In the genomic region with DNA sequence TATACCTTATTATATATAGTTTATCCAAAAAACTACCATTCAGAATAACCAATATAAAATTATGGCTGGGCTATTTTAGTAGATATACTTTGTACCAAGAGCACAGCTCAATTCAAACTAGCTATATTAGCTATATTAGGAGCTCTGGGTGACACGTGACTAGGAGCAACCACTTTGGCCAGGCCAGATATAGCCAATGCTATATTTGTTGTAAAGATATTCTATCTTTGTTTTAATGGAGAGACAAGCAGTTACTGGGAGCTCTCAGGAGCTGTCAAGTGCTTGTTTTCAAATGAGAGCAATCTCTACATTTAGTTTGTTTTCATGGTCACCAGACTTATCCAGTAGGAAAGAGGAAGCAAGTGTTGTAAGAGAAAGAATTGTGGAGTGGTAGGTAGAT, we compare ENCODE assay signal across 32 mouse cellular contexts.
DNase-seq lines count a peak whose midpoint lies in the region; ATAC-seq and TF ChIP-seq lines count a peak whose summit lies in the region.
"Had no signal": no experiment of that assay in that cellular context is flagged by ENCODE, and none has a peak within 500 bp of the region (broad histone marks: within the 10 kb centered on the region; RNA-seq: fewer than 3 reads in every experiment).

No protein-coding gene starts in this region.

- no peak for TF ChIP-seq CTCF in heart, adult 2 months (IDR thresholded peaks at IDR 0.05)
- TF ChIP-seq CTCF in heart, postnatal 0 days (IDR thresholded peaks at IDR 0.05; ENCODE audit: low read depth), result no peak

- no peak for DNase-seq in heart, adult 2 months
- no peak for DNase-seq in heart, postnatal 36 days
- DNase-seq in heart, postnatal 14 days, result no peak
- DNase-seq in heart, postnatal 0 days (ENCODE audit: low spot score), result no peak
- DNase-seq in frontal cortex, postnatal 36 days (ENCODE audit: low spot score in 2 of 2), result no peak
- DNase-seq: adrenal gland, postnatal 10 days; adrenal gland, postnatal 36 days; B cell, adult 2 months; cerebellum, adult 11 months; cerebellum, adult 2 months; cerebellum, adult 9-11 months; cerebellum, postnatal 25 days; embryo, embryonic 11 days; gastrocnemius, postnatal 10 days; gastrocnemius, postnatal 36 days; kidney, adult 11 months; kidney, adult 8-10 months had no signal

- H3K27ac ChIP-seq in heart, adult 2 months, result peak overlapping the region; percentile 65
- peak overlapping the region; percentile 90 for H3K27ac ChIP-seq in heart, embryonic 12.5 days (ENCODE audit: poor library complexity, severe bottlenecking)
- H3K27ac ChIP-seq in heart, embryonic 15.5 days, result peak overlapping the region; percentile 87
- H3K27ac ChIP-seq in heart, postnatal 0 days (ENCODE audit: low read depth), result peak overlapping the region; percentile 82
- H3K27ac ChIP-seq: embryonic facial prominence, embryonic 10.5 days; embryonic facial prominence, embryonic 13.5 days; forebrain, embryonic 12.5 days; forebrain, embryonic 15.5 days; hindbrain, embryonic 10.5 days; hindbrain, embryonic 13.5 days; intestine, embryonic 15.5 days; kidney, embryonic 15.5 days had no signal

- no peaks in the 10 kb centered on the region for H3K79me2 ChIP-seq in heart, adult 2 months (replicated peaks; ENCODE audit: control insufficient read depth, insufficient read depth, low read length)

- H3K36me3 ChIP-seq in heart, adult 2 months (ENCODE audit: control insufficient read depth, insufficient read depth, low read length), result no peaks in the 10 kb centered on the region
- H3K36me3 ChIP-seq in heart, embryonic 12.5 days, result 0 out of 2 replicates have a peak, but pooled peaks cover under 1% of the 10 kb centered on the region
- H3K36me3 ChIP-seq in heart, embryonic 15.5 days, result no peaks in the 10 kb centered on the region
- no peaks in the 10 kb centered on the region for H3K36me3 ChIP-seq in heart, postnatal 0 days (replicated peaks; ENCODE audit: control insufficient read depth, insufficient read depth, low read length)
- H3K36me3 ChIP-seq: embryonic facial prominence, embryonic 13.5 days; forebrain, embryonic 12.5 days; forebrain, embryonic 15.5 days; hindbrain, embryonic 10.5 days; hindbrain, embryonic 13.5 days; intestine, embryonic 15.5 days; kidney, embryonic 15.5 days had no signal

- 46% methylated on average over 1 of the region's 1 CpGs for WGBS in heart, adult 2 months
- 30% methylated on average over 1 of the region's 1 CpGs for WGBS in heart, embryonic 12.5 days
- WGBS in heart, embryonic 15.5 days, result 31% methylated on average over 1 of the region's 1 CpGs
- WGBS in heart, postnatal 0 days, result 26% methylated on average over 1 of the region's 1 CpGs

- TF ChIP-seq EP300 in heart, adult 2 months (IDR thresholded peaks at IDR 0.05; ENCODE audit: insufficient read depth, low read depth, low read length), result no peak
- peak; percentile 29; the same call in 1 of the 2 replicates for TF ChIP-seq EP300 in heart, postnatal 0 days (IDR thresholded peaks at IDR 0.05; ENCODE audit: low read depth)

- no peak overlapping the region for H3K4me3 ChIP-seq in heart, adult 2 months
- H3K4me3 ChIP-seq in heart, embryonic 12.5 days, result 0 out of 2 replicates have a peak overlapping the region, but pooled peaks have one; percentile 6
- H3K4me3 ChIP-seq in heart, embryonic 15.5 days, result peak overlapping the region; percentile 30; the same call in 1 of the 2 replicates
- peak overlapping the region; percentile 40 for H3K4me3 ChIP-seq in heart, postnatal 0 days (ENCODE audit: low read depth, low read length)
- H3K4me3 ChIP-seq: embryonic facial prominence, embryonic 10.5 days; embryonic facial prominence, embryonic 13.5 days; erythroblast, embryonic 14.5 days; forebrain, embryonic 12.5 days; forebrain, embryonic 15.5 days; hindbrain, embryonic 10.5 days; hindbrain, embryonic 13.5 days; intestine, embryonic 15.5 days; kidney, embryonic 15.5 days had no signal

- peak overlapping the region; percentile 34; the same call in 1 of the 2 replicates for H3K9ac ChIP-seq in heart, adult 2 months (ENCODE audit: low read depth, low read length)
- no peak overlapping the region for H3K9ac ChIP-seq in heart, embryonic 12.5 days
- H3K9ac ChIP-seq in heart, embryonic 15.5 days, result no peak overlapping the region
- peak overlapping the region; percentile 60; the same call in 1 of the 2 replicates for H3K9ac ChIP-seq in heart, postnatal 0 days (replicated peaks; ENCODE audit: low read depth, low read length)
- H3K9ac ChIP-seq: embryonic facial prominence, embryonic 13.5 days; forebrain, embryonic 12.5 days; forebrain, embryonic 15.5 days; hindbrain, embryonic 13.5 days; intestine, embryonic 15.5 days; kidney, embryonic 15.5 days had no signal

- intact Hi-C loops in heart, adult 2 months (cut with DNase I), result no loop called here
- intact Hi-C loops in heart, postnatal 36 days (cut with DNase I), result no loop called here
- intact Hi-C loops in heart, postnatal 14 days (cut with DNase I), result loop anchor here (5.0 kb wide), 1 partner anchor 142 kb away; a partner anchor contains a TSS

- no peak for TF ChIP-seq POLR2A in heart, adult 2 months (IDR thresholded peaks at IDR 0.05; ENCODE audit: insufficient read depth, low read depth, low read length)

- H3K4me2 ChIP-seq in heart, embryonic 12.5 days, result no peak overlapping the region
- H3K4me2 ChIP-seq in heart, embryonic 15.5 days, result peak overlapping the region; percentile 39; the same call in 1 of the 2 replicates
- H3K4me2 ChIP-seq in heart, postnatal 0 days (ENCODE audit: low read depth, low read length), result peak overlapping the region; percentile 59
- H3K4me2 ChIP-seq: embryonic facial prominence, embryonic 13.5 days; forebrain, embryonic 12.5 days; forebrain, embryonic 15.5 days; hindbrain, embryonic 13.5 days; intestine, embryonic 15.5 days; kidney, embryonic 15.5 days had no signal

- no peaks in the 10 kb centered on the region for H3K27me3 ChIP-seq in heart, adult 2 months (ENCODE audit: control insufficient read depth, insufficient read depth, low read length)
- no peaks in the 10 kb centered on the region for H3K27me3 ChIP-seq in heart, embryonic 12.5 days (replicated peaks)
- H3K27me3 ChIP-seq in heart, embryonic 15.5 days, result no peaks in the 10 kb centered on the region
- H3K27me3 ChIP-seq in heart, postnatal 0 days (ENCODE audit: control insufficient read depth, insufficient read depth, low read length), result no peaks in the 10 kb centered on the region
- H3K27me3 ChIP-seq: CH12.LX; forebrain, embryonic 15.5 days; hindbrain, embryonic 13.5 days; intestine, embryonic 15.5 days had no signal

- no peaks in the 10 kb centered on the region for H3K9me3 ChIP-seq in heart, embryonic 12.5 days (replicated peaks)
- no peaks in the 10 kb centered on the region for H3K9me3 ChIP-seq in heart, embryonic 15.5 days (replicated peaks)
- no peaks in the 10 kb centered on the region for H3K9me3 ChIP-seq in heart, postnatal 0 days (replicated peaks; ENCODE audit: control insufficient read depth, low read length)
- H3K9me3 ChIP-seq: embryonic facial prominence, embryonic 10.5 days; embryonic facial prominence, embryonic 13.5 days; forebrain, embryonic 12.5 days; forebrain, embryonic 15.5 days; G1E; hindbrain, embryonic 10.5 days; hindbrain, embryonic 13.5 days; intestine, embryonic 15.5 days; kidney, embryonic 15.5 days had no signal

- peaks cover 6% of the 10 kb centered on the region for H3K4me1 ChIP-seq in heart, adult 2 months (ENCODE audit: control insufficient read depth, insufficient read depth, low read length)
- peaks cover 72% of the 10 kb centered on the region for H3K4me1 ChIP-seq in heart, embryonic 12.5 days (replicated peaks)
- peaks cover 34% of the 10 kb centered on the region for H3K4me1 ChIP-seq in heart, embryonic 15.5 days (replicated peaks)
- peaks cover 13% of the 10 kb centered on the region for H3K4me1 ChIP-seq in heart, postnatal 0 days (ENCODE audit: control insufficient read depth, insufficient read depth)
- H3K4me1 ChIP-seq: forebrain, embryonic 12.5 days; forebrain, embryonic 15.5 days; hindbrain, embryonic 10.5 days; hindbrain, embryonic 13.5 days; intestine, embryonic 15.5 days had no signal

- ATAC-seq in heart, embryonic 12.5 days (ENCODE audit: insufficient number of reproducible peaks, low FRiP score), result no peak
- ATAC-seq in heart, embryonic 15.5 days (replicated peaks; ENCODE audit: insufficient number of reproducible peaks, insufficient read depth, low FRiP score, low read depth), result peak; percentile 70
- ATAC-seq in heart, postnatal 0 days (ENCODE audit: insufficient read depth, low read depth), result peak; percentile 49; the same call in 1 of the 2 replicates
- ATAC-seq: forebrain, embryonic 15.5 days; hindbrain, embryonic 16.5 days; intestine, embryonic 15.5 days; Patski had no signal

Comparison
In these comparisons a context has a peak if more than half of its experiments do, and no peak if none do; other contexts are left out.
1. H3K9ac ChIP-seq: peak in heart, adult 2 months (single experiment) and heart, postnatal 0 days (single experiment); none in heart, embryonic 12.5 days (single experiment) and heart, embryonic 15.5 days (single experiment).
2. Peak in every context shown above with its lines, with median percentiles within 50 percentile points of each other: H3K27ac ChIP-seq.